Mouse (Mus musculus) left cerebral cortex, adult 2 months (tissue): ENCODE measurements around the gene Maml2. TPM values are rescaled to one million over a fixed set of nuclear protein-coding genes. Genes with fewer than 3 reads are reported as not detected.

ENCODE experiments used
- DNase-seq, 2 experiments: peaks; one replicate each; pipeline ENCODE4 v3.0.0; 2021 to 2022; ENCODE audit warnings: low spot score in 2 of 2, mixed read lengths in 1 of 2; ENCODE audit errors: extremely low spot score in 1 of 2
- H3K27ac ChIP-seq: fragments of 200-600 bp; 2 replicates; pipeline ENCODE4 v1.8.1; 2022
- H3K4me3 ChIP-seq: fragments of 200-600 bp; 2 replicates; pipeline ENCODE4 v1.8.1; 2022
- CTCF ChIP-seq: fragments of 200-600 bp; IDR thresholded peaks from 2 replicates; pipeline ENCODE4 v1.8.1; 2022; ENCODE audit warnings: antibody characterized with exemption, mild to moderate bottlenecking, moderate library complexity
- intact Hi-C: fragments of 180-260 bp; cut with DNase I; formaldehyde crosslinking; loops from one replicate; pipeline ENCODE4 v1.15.1; 2025
- total RNA-seq, 2 experiments: library from RNA; stranded (reverse); gene quantifications; 2 replicates each; pipeline ENCODE4 v1.2.3; 2021

Maml2 gene
- total RNA-seq, 2 experiments from 2014 or later, result 7.1 to 7.2 TPM

GRCm38 (mm10) chr9:13525561-13526255, 228.0 kb downstream of the Maml2 start:
- intact Hi-C loops, result no loop called here
- no peak overlapping the region for H3K4me3 ChIP-seq
- no peak for TF ChIP-seq CTCF
- no peak overlapping the region for H3K27ac ChIP-seq
- no peak for DNase-seq

- no peak overlapping the region for H3K4me3 ChIP-seq
- no peak for DNase-seq
- H3K27ac ChIP-seq, result no peak overlapping the region
- intact Hi-C loops, result no loop called here
- TF ChIP-seq CTCF, result no peak
Observed at GRCm38 (mm10) chr9:13530575-13530974, 232.8 kb downstream of the Maml2 start.

GRCm38 (mm10) chr9:13533076-13533707, 235.4 kb downstream of the Maml2 start:
- DNase-seq, result no peak
- intact Hi-C loops, result no loop called here
- Histone ChIP-seq H3K27ac (no peak overlapping the region), H3K4me3 (no peak overlapping the region)
- no peak for TF ChIP-seq CTCF

GRCm38 (mm10) chr9:13535803-13536202, 238.0 kb downstream of the Maml2 start:
- Histone ChIP-seq H3K27ac (no peak overlapping the region), H3K4me3 (no peak overlapping the region)
- no peak for DNase-seq
- intact Hi-C loops, result no loop called here
- TF ChIP-seq CTCF, result no peak

- no peak for TF ChIP-seq CTCF
- Histone ChIP-seq H3K4me3 (no peak overlapping the region), H3K27ac (no peak overlapping the region)
- DNase-seq, result no peak
- intact Hi-C loops, result no loop called here
Observed at GRCm38 (mm10) chr9:13536419-13537261, 238.9 kb downstream of the Maml2 start.

- TF ChIP-seq CTCF, result no peak
- no peak for DNase-seq
- no peak overlapping the region for H3K4me3 ChIP-seq
- intact Hi-C loops, result no loop called here
- no peak overlapping the region for H3K27ac ChIP-seq
Observed at GRCm38 (mm10) chr9:13538200-13538599, 240.4 kb downstream of the Maml2 start.

- intact Hi-C loops, result no loop called here
- no peak for DNase-seq
- Histone ChIP-seq H3K27ac (no peak overlapping the region), H3K4me3 (no peak overlapping the region)
- TF ChIP-seq CTCF, result no peak
Observed at GRCm38 (mm10) chr9:13539535-13539934, 241.8 kb downstream of the Maml2 start.

GRCm38 (mm10) chr9:13540227-13540626, 242.5 kb downstream of the Maml2 start:
- no peak for DNase-seq
- no peak overlapping the region for H3K27ac ChIP-seq
- no peak for TF ChIP-seq CTCF
- intact Hi-C loops, result no loop called here
- H3K4me3 ChIP-seq, result no peak overlapping the region

GRCm38 (mm10) chr9:13540781-13541180, 243.0 kb downstream of the Maml2 start:
- intact Hi-C loops, result no loop called here
- no peak for DNase-seq
- Histone ChIP-seq H3K27ac (no peak overlapping the region), H3K4me3 (no peak overlapping the region)
- TF ChIP-seq CTCF, result no peak

GRCm38 (mm10) chr9:13543167-13543566, 245.4 kb downstream of the Maml2 start:
- H3K4me3 ChIP-seq, result no peak overlapping the region
- intact Hi-C loops, result no loop called here
- no peak overlapping the region for H3K27ac ChIP-seq
- TF ChIP-seq CTCF, result no peak
- no peak for DNase-seq

- intact Hi-C loops, result no loop called here
- TF ChIP-seq CTCF, result no peak
- Histone ChIP-seq H3K4me3 (no peak overlapping the region), H3K27ac (no peak overlapping the region)
- DNase-seq, result no peak
Observed at GRCm38 (mm10) chr9:13544133-13544532, 246.4 kb downstream of the Maml2 start.

- TF ChIP-seq CTCF, result no peak
- Histone ChIP-seq H3K4me3 (no peak overlapping the region), H3K27ac (no peak overlapping the region)
- intact Hi-C loops, result no loop called here
- no peak for DNase-seq
Observed at GRCm38 (mm10) chr9:13545726-13546125, 248.0 kb downstream of the Maml2 start.
